Mouse (Mus musculus): Measurements from ENCODE around the gene Slc22a4.

Gene Slc22a4

GRCm38 (mm10) chr11:54028044-54028951 lies at the start of gene Slc22a4:
Gene Slc22a4, minus strand, starts transcription at chr11:54028090.
- DNase-seq (ENCODE audit: low spot score) = peak; percentile 80

GRCm38 (mm10) chr11:54076101-54076500 lies 48.2 kb upstream of the Slc22a4 start:
- DNase-seq (ENCODE audit: low spot score) = no peak

GRCm38 (mm10) chr11:54075353-54075752 lies 47.5 kb upstream of the Slc22a4 start:
- DNase-seq (ENCODE audit: low spot score) = no peak

GRCm38 (mm10) chr11:54073291-54073690 lies 45.4 kb upstream of the Slc22a4 start:
- no peak for DNase-seq (ENCODE audit: low spot score)

GRCm38 (mm10) chr11:54071726-54072445 lies 44.0 kb upstream of the Slc22a4 start:
- no peak for DNase-seq (ENCODE audit: low spot score)

GRCm38 (mm10) chr11:54068520-54069371 lies 40.9 kb upstream of the Slc22a4 start, which contains the start of gene Pdlim4:
Gene Pdlim4, minus strand, starts transcription at chr11:54069014.
- DNase-seq (ENCODE audit: low spot score) = no peak

GRCm38 (mm10) chr11:54067996-54068519 lies 40.2 kb upstream of the Slc22a4 start:
- no peak for DNase-seq (ENCODE audit: low spot score)

- no peak for DNase-seq (ENCODE audit: low spot score)
Measured at GRCm38 (mm10) chr11:54067318-54067995, 39.6 kb upstream of the Slc22a4 start.

GRCm38 (mm10) chr11:54066400-54066799 lies 38.5 kb upstream of the Slc22a4 start:
- no peak for DNase-seq (ENCODE audit: low spot score)

GRCm38 (mm10) chr11:54065915-54066178 lies 38.0 kb upstream of the Slc22a4 start:
- no peak for DNase-seq (ENCODE audit: low spot score)

GRCm38 (mm10) chr11:54065106-54065914 lies 37.4 kb upstream of the Slc22a4 start:
- DNase-seq (ENCODE audit: low spot score) = no peak

- DNase-seq (ENCODE audit: low spot score) = no peak
Measured at GRCm38 (mm10) chr11:54064412-54064978, 36.6 kb upstream of the Slc22a4 start.

- no peak for DNase-seq (ENCODE audit: low spot score)
Measured at GRCm38 (mm10) chr11:54063472-54063775, 35.5 kb upstream of the Slc22a4 start.

GRCm38 (mm10) chr11:54062753-54063471 lies 35.0 kb upstream of the Slc22a4 start:
- no peak for DNase-seq (ENCODE audit: low spot score)

GRCm38 (mm10) chr11:54062086-54062752 lies 34.3 kb upstream of the Slc22a4 start:
- no peak for DNase-seq (ENCODE audit: low spot score)

- DNase-seq (ENCODE audit: low spot score) = no peak
Measured at GRCm38 (mm10) chr11:54060316-54060715, 32.4 kb upstream of the Slc22a4 start.

- DNase-seq (ENCODE audit: low spot score) = no peak
Measured at GRCm38 (mm10) chr11:54059526-54059925, 31.6 kb upstream of the Slc22a4 start.

- no peak for DNase-seq (ENCODE audit: low spot score)
Measured at GRCm38 (mm10) chr11:54058643-54059042, 30.8 kb upstream of the Slc22a4 start.

GRCm38 (mm10) chr11:54058056-54058617 lies 30.2 kb upstream of the Slc22a4 start:
- DNase-seq (ENCODE audit: low spot score) = no peak

Data from c-Kit-positive CD71-positive TER-119-positive erythroid progenitor cells, embryonic 14.5 days (primary cell).